Comparison of ENCODE assay signal across 9 mouse cellular contexts in the genomic region with DNA sequence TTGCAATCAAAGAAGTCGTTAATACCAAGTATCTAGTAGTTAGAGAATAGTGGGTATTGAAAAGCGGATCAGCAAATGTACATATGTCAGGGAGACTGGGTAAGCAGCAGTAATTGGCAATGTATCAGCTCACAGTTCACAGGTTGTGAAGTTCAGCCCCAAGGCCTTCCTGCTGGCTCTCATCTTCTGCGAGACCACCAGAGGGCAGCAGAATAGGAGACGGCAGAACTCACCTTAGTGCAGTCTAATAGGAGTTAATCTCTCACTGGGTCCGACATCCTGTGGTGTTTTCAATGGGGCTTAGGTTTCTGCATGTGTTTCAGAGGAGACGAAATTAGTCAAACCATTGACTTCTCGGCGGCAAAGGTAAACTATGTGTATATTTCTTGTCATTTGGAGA. TPM values are rescaled to one million over a fixed set of nuclear protein-coding genes. Genes with fewer than 3 reads are reported as not detected.
A peak's percentile ranks its signal among the peaks of the same experiment; 100 is the strongest.
DNase-seq lines count a peak whose midpoint lies in the region; ATAC-seq and TF ChIP-seq lines count a peak whose summit lies in the region.
"Had no signal": no experiment of that assay in that cellular context is flagged by ENCODE, and none has a peak within 500 bp of the region (broad histone marks: within the 10 kb centered on the region; RNA-seq: fewer than 3 reads in every experiment).

No protein-coding gene starts in this region.

- WGBS in intestine, postnatal 0 days, result 44% methylated on average over 8 of the region's 8 CpGs
- WGBS in intestine, embryonic 16.5 days, result 49% methylated on average over 8 of the region's 8 CpGs

- no peak overlapping the region for H3K9ac ChIP-seq in intestine, postnatal 0 days (ENCODE audit: low read depth, low read length)
- no peak overlapping the region for H3K9ac ChIP-seq in intestine, embryonic 16.5 days (ENCODE audit: low read depth, low read length)
- H3K9ac ChIP-seq: liver, embryonic 13.5 days had no signal

- peak; percentile 71 for TF ChIP-seq CTCF in intestine, postnatal 0 days (IDR thresholded peaks at IDR 0.05; ENCODE audit: low read depth)

- H3K27me3 ChIP-seq in intestine, postnatal 0 days (replicated peaks; ENCODE audit: control insufficient read depth, insufficient read depth, low read length), result no peaks in the 10 kb centered on the region
- no peaks in the 10 kb centered on the region for H3K27me3 ChIP-seq in intestine, embryonic 16.5 days (replicated peaks; ENCODE audit: control insufficient read depth, insufficient read depth, low read length)
- H3K27me3 ChIP-seq: liver, embryonic 13.5 days had no signal

- no peak for ATAC-seq in intestine, postnatal 0 days
- ATAC-seq in intestine, embryonic 16.5 days, result no peak

- H3K4me2 ChIP-seq in intestine, postnatal 0 days (replicated peaks; ENCODE audit: low read depth), result no peak overlapping the region
- H3K4me2 ChIP-seq in intestine, embryonic 16.5 days (ENCODE audit: low read depth, low read length), result no peak overlapping the region
- H3K4me2 ChIP-seq: liver, embryonic 13.5 days had no signal

- H3K27ac ChIP-seq in intestine, postnatal 0 days (ENCODE audit: low read depth, low read length), result no peak overlapping the region
- H3K27ac ChIP-seq in intestine, embryonic 16.5 days (ENCODE audit: low read length), result no peak overlapping the region
- H3K27ac ChIP-seq: liver, embryonic 13.5 days had no signal

- H3K36me3 ChIP-seq in intestine, postnatal 0 days (ENCODE audit: control insufficient read depth, insufficient read depth), result no peaks in the 10 kb centered on the region
- no peaks in the 10 kb centered on the region for H3K36me3 ChIP-seq in intestine, embryonic 16.5 days (ENCODE audit: control insufficient read depth, insufficient read depth, low read length)
- H3K36me3 ChIP-seq: liver, embryonic 13.5 days had no signal

- no peaks in the 10 kb centered on the region for H3K9me3 ChIP-seq in intestine, postnatal 0 days (ENCODE audit: control insufficient read depth)
- H3K9me3 ChIP-seq in intestine, embryonic 16.5 days (ENCODE audit: control insufficient read depth, low read length), result no peaks in the 10 kb centered on the region
- H3K9me3 ChIP-seq: liver, embryonic 13.5 days had no signal

- DNase-seq in thymus, postnatal 0 days (ENCODE audit: low spot score), result peak; percentile 9
- DNase-seq in thymus, adult 18-20 months, result no peak
- peak; percentile 55 for DNase-seq in embryo, embryonic 10 days (ENCODE audit: low spot score)
- DNase-seq in testis, postnatal 10 days (ENCODE audit: low spot score), result peak; percentile 53
- no peak for DNase-seq in urinary bladder, adult 18-20 months (ENCODE audit: low spot score in 2 of 2)
- DNase-seq in cerebellum, adult 18-20 months, result no peak
- DNase-seq: liver, embryonic 13.5 days had no signal

- no peaks in the 10 kb centered on the region for H3K4me1 ChIP-seq in intestine, postnatal 0 days (replicated peaks; ENCODE audit: control insufficient read depth, insufficient read depth, low read length)
- no peaks in the 10 kb centered on the region for H3K4me1 ChIP-seq in intestine, embryonic 16.5 days (ENCODE audit: control insufficient read depth, insufficient read depth, low read length)
- H3K4me1 ChIP-seq: liver, embryonic 13.5 days had no signal

- no peak overlapping the region for H3K4me3 ChIP-seq in intestine, postnatal 0 days (ENCODE audit: low read depth, low read length)
- no peak overlapping the region for H3K4me3 ChIP-seq in intestine, embryonic 16.5 days (ENCODE audit: low read length)
- H3K4me3 ChIP-seq: liver, embryonic 13.5 days had no signal

RNA-seq across cellular contexts. Expression of gene Abi3bp, which starts 46.7 kb away (rescaled TPM):
- polyA plus RNA-seq in intestine, postnatal 0 days (2015; fragmentation: Nextera tagmentation; extraction: Ambion mirVana), result 10.1 and 11.2 TPM in 2 replicates
- 10.0 and 10.2 TPM in 2 replicates for polyA plus RNA-seq in intestine, embryonic 16.5 days (2015; fragmentation: Nextera tagmentation; extraction: Ambion mirVana)
- polyA plus RNA-seq in thymus, postnatal 0 days (2015; fragmentation: Nextera tagmentation; extraction: Ambion mirVana), result 2.2 and 2.3 TPM in 2 replicates

Comparison
In these comparisons a context has a peak if more than half of its experiments do, and no peak if none do; other contexts are left out.
1. DNase-seq: peak in thymus, postnatal 0 days (single experiment), embryo, embryonic 10 days (single experiment) and testis, postnatal 10 days (single experiment); none in thymus, adult 18-20 months (0 of 2), urinary bladder, adult 18-20 months (0 of 2) and cerebellum, adult 18-20 months (0 of 2).